Mouse (Mus musculus) lung, postnatal 0 days (tissue): ENCODE results near the gene Akt1. TPM values are rescaled to one million over a fixed set of nuclear protein-coding genes. Genes with fewer than 3 reads are reported as not detected.

ENCODE experiments used
- ATAC-seq: fragments of 200-750 bp; cut with Nextera tagmentation; 2 replicates; pipeline ENCODE4 v1.8.0; 2017; ENCODE audit warnings: moderate library complexity
- DNase-seq: peaks from one replicate; pipeline ENCODE4 v3.0.0-alpha.2; 2016; ENCODE audit warnings: low spot score
- H3K27ac ChIP-seq: fragments of 300-500 bp; sonication (generic); 2 replicates; pipeline ENCODE4 v1.5.1; 2014; ENCODE audit warnings: antibody characterized with exemption, mild to moderate bottlenecking, low read length, mixed read lengths
- H3K27me3 ChIP-seq: fragments of 300-500 bp; sonication (generic); replicated peaks from 2 replicates; pipeline ENCODE4 v1.6.1; 2014; ENCODE audit warnings: low read length, mixed read lengths; ENCODE audit not compliant: insufficient read depth
- H3K36me3 ChIP-seq: fragments of 300-500 bp; sonication (generic); 2 replicates; pipeline ENCODE4 v1.6.1; 2014; ENCODE audit warnings: low read length, mixed read lengths; ENCODE audit not compliant: insufficient read depth
- H3K4me1 ChIP-seq: fragments of 300-500 bp; sonication (generic); 2 replicates; pipeline ENCODE4 v1.6.1; 2014; ENCODE audit warnings: antibody characterized with exemption, low read depth, low read length, mixed read lengths; ENCODE audit not compliant: insufficient read depth
- H3K4me2 ChIP-seq: fragments of 300-500 bp; sonication (generic); replicated peaks from 2 replicates; pipeline ENCODE4 v1.6.1; 2014; ENCODE audit warnings: low read depth, mild to moderate bottlenecking, low read length, moderate library complexity, mixed read lengths
- H3K4me3 ChIP-seq: fragments of 300-500 bp; sonication (generic); 2 replicates; pipeline ENCODE4 v1.5.1; 2014; ENCODE audit warnings: low read depth, low read length
- H3K9ac ChIP-seq: fragments of 300-500 bp; sonication (generic); replicated peaks from 2 replicates; pipeline ENCODE4 v1.6.1; 2014; ENCODE audit warnings: low read depth, mild to moderate bottlenecking
- H3K9me3 ChIP-seq: fragments of 300-500 bp; sonication (generic); 2 replicates; pipeline ENCODE4 v1.6.1; 2016; ENCODE audit warnings: low read length, mixed read lengths
- CTCF ChIP-seq: IDR thresholded peaks from 2 replicates; pipeline ENCODE4 v1.5.1; 2016; ENCODE audit warnings: antibody characterized with exemption, mild to moderate bottlenecking
- EP300 ChIP-seq: IDR thresholded peaks from 2 replicates; pipeline ENCODE4 v1.6.1; 2016; ENCODE audit warnings: antibody characterized with exemption, mild to moderate bottlenecking, control low read depth
- WGBS: fragments of 180-500 bp; shearing (Covaris S2); extraction: QIAGEN DNeasy Blood & Tissue Kit; methylation state at CpG from one replicate; pipeline ENCODE4 v1.1.7; 2014; 5-methylcytosine and 5-hydroxymethylcytosine counted together
- polyA plus RNA-seq: library from polyadenylated mRNA; unstranded; fragments of >200 nt; fragmentation: Nextera tagmentation; extraction: Ambion mirVana; gene quantifications from 2 replicates; pipeline ENCODE4 v1.2.1, GENCODE M21; 2015

The Akt1 gene
- polyA plus RNA-seq, 1 experiment from 2014 or later, result 78.8 TPM

- Histone ChIP-seq H3K9ac (peak overlapping the region; percentile 29; the same call in 1 of the 2 replicates), H3K27me3 (peaks cover 4% of the 10 kb centered on the region; the same call in 1 of the 2 replicates), H3K27ac (peak overlapping the region; percentile 72), H3K36me3 (no peaks in the 10 kb centered on the region), H3K4me3 (peak overlapping the region; percentile 45), H3K9me3 (no peaks in the 10 kb centered on the region), H3K4me1 (peaks cover 6% of the 10 kb centered on the region), H3K4me2 (peak overlapping the region; percentile 90)
- ATAC-seq, result no peak; the same call in 1 of the 2 replicates
- TF ChIP-seq EP300, result no peak
- no peak for TF ChIP-seq CTCF
- 21% methylated on average over 13 of the region's 16 CpGs for WGBS
- no peak for DNase-seq
Observed at GRCm38 (mm10) chr12:112620354-112621061, 54.2 kb downstream of the Akt1 start.

- H3K27me3 ChIP-seq, result peaks cover 4% of the 10 kb centered on the region; the same call in 1 of the 2 replicates
- no peaks in the 10 kb centered on the region for H3K9me3 ChIP-seq
- peak within 1 kb of the TSS; percentile 29; the same call in 1 of the 2 replicates for H3K9ac ChIP-seq
- peaks cover 6% of the 10 kb centered on the region for H3K4me1 ChIP-seq
- TF ChIP-seq EP300 (no peak), CTCF (no peak)
- H3K36me3 ChIP-seq, result no peaks in the 10 kb centered on the region
- ATAC-seq (peak; percentile 86), DNase-seq (peak; percentile 83)
- H3K27ac ChIP-seq, result peak within 1 kb of the TSS; percentile 72
- peak within 1 kb of the TSS; percentile 45 for H3K4me3 ChIP-seq
- peak within 1 kb of the TSS; percentile 90 for H3K4me2 ChIP-seq
- under 1% methylated on average over 41 of the region's 56 CpGs for WGBS
Observed at GRCm38 (mm10) chr12:112619686-112620353, 54.9 kb downstream of the Akt1 start, which contains the start of gene Adssl1. Gene Adssl1, plus strand, starts transcription at chr12:112620045.

GRCm38 (mm10) chr12:112618981-112619685 is 55.6 kb downstream of the Akt1 start:
- 28% methylated on average over 13 of the region's 13 CpGs for WGBS
- Histone ChIP-seq H3K9me3 (no peaks in the 10 kb centered on the region), H3K27ac (peak overlapping the region; percentile 64), H3K9ac (0 out of 2 replicates have a peak overlapping the region, but pooled peaks have one; percentile 12), H3K27me3 (peaks cover 4% of the 10 kb centered on the region; the same call in 1 of the 2 replicates), H3K36me3 (no peaks in the 10 kb centered on the region), H3K4me1 (peaks cover 6% of the 10 kb centered on the region), H3K4me3 (peak overlapping the region; percentile 45), H3K4me2 (peak overlapping the region; percentile 90)
- TF ChIP-seq EP300, result no peak
- TF ChIP-seq CTCF, result no peak
- DNase-seq (no peak), ATAC-seq (no peak)

- no peaks in the 10 kb centered on the region for H3K9me3 ChIP-seq
- H3K4me1 ChIP-seq, result peaks cover 6% of the 10 kb centered on the region
- no peak overlapping the region for H3K9ac ChIP-seq
- no peaks in the 10 kb centered on the region for H3K36me3 ChIP-seq
- DNase-seq (peak; percentile 85), ATAC-seq (peak; percentile 51)
- TF ChIP-seq EP300 (no peak), CTCF (peak; percentile 90)
- 15% methylated on average over 8 of the region's 8 CpGs for WGBS
- no peak overlapping the region for H3K4me2 ChIP-seq
- H3K27me3 ChIP-seq, result peaks cover 4% of the 10 kb centered on the region; the same call in 1 of the 2 replicates
- H3K27ac ChIP-seq, result no peak overlapping the region
- H3K4me3 ChIP-seq, result no peak overlapping the region
Observed at GRCm38 (mm10) chr12:112617898-112618380, 56.7 kb downstream of the Akt1 start.

- H3K4me1 ChIP-seq, result peaks cover 6% of the 10 kb centered on the region
- no peaks in the 10 kb centered on the region for H3K36me3 ChIP-seq
- peak; percentile 50 for DNase-seq
- 73% methylated on average over 11 of the region's 11 CpGs for WGBS
- no peak for ATAC-seq
- TF ChIP-seq EP300, result no peak
- no peak for TF ChIP-seq CTCF
- H3K4me2 ChIP-seq, result no peak overlapping the region
- H3K9ac ChIP-seq, result no peak overlapping the region
- no peaks in the 10 kb centered on the region for H3K9me3 ChIP-seq
- no peaks in the 10 kb centered on the region for H3K27me3 ChIP-seq
- no peak overlapping the region for H3K4me3 ChIP-seq
- no peak overlapping the region for H3K27ac ChIP-seq
Observed at GRCm38 (mm10) chr12:112617184-112617583, 57.5 kb downstream of the Akt1 start.
